Mouse (Mus musculus): Measurements from ENCODE around the gene Krba1.

Gene Krba1

DNA sequence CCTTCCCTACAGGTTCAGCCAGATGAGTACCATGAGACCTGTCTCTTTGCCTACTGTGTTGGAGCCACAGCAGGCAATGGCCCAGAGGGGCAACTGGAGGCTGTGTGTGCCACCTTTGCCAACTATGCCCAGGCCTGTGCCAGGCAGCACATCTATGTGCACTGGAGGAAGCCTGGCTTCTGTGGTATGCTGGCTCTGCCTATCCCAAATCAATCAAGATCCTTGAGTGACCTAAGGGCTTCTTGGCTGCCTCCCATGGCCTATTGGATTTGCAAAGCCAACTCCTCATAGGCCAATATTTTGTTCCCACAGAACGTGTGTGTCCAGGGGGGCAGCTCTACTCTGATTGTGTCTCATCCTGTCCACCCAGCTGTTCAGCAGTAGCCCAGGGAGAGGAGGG lies 56.8 kb downstream of the Krba1 start:
- no peak for DNase-seq

DNA sequence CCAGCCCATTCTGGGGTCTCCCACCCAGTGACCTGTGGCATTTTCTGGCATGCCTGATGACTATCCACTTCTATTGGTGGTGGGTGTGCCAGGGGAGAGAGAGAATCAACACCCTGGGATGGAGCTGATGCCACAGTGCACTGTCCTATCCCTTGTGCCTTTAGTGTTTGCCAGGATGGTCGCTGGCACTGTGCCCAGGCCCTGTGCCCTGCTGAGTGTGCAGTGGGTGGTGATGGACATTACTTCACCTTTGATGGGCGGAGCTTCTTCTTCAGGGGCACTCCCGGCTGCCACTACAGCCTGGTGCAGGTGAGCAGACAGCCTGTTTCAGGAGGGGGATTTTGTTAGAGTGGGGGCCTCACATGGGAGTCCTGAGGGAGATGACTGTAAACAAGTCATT lies 57.4 kb downstream of the Krba1 start:
- DNase-seq = peak; percentile 53

DNA sequence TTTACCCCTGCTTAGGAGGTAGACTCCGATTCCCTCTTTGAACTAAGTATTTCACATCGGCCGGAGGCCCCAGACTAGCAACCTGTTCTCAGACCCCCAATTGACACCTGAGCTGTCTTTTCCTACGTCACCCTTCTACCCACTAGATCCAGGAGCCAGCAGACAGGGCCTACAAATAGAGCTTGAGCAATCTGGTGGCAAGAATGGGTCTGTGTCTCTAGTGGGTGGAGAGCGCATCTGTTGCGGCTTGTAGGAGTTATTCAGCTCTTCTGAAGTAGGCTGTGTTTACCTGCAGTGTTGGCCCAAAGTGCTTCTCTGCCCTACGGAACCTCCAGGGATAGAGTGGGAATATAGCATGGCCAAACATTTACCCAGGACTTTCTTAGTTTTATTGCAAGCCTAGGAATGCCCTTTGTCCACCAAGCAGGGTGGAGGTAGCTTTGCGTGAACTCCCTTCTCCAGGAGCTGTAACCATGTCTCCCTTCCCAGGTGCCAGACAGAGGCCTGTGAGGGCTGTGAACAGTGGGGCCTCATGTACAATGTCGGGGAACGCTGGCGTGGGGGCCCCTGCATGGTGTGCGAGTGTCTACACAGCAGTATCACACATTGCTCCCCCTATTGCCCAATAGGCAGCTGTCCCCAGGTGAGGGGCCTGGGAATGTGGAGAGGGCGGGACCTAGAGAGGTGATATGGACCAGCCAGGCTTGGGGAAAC lies 69.7 kb downstream of the Krba1 start:
- peak; percentile 44 for DNase-seq

DNA sequence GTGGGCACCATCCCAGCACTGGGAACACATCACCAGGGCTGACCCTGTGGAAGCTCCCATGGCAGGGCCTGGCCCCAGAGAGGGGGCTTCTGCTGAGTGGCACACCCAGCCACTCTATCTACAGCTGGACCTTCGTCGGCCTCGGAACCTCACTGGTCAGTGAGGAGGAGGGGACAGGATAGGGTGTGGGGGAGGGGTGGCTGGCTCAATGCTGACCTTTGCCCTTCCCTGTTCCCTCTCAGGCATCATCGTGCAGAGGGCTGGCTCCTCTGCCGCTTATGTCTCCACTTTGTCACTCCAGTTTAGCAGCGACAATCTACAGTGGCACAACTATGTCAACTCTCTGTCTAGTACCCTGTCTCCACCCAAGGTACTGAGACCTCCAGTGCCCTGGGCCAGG lies 71.3 kb downstream of the Krba1 start:
- peak; percentile 14 for DNase-seq

DNA sequence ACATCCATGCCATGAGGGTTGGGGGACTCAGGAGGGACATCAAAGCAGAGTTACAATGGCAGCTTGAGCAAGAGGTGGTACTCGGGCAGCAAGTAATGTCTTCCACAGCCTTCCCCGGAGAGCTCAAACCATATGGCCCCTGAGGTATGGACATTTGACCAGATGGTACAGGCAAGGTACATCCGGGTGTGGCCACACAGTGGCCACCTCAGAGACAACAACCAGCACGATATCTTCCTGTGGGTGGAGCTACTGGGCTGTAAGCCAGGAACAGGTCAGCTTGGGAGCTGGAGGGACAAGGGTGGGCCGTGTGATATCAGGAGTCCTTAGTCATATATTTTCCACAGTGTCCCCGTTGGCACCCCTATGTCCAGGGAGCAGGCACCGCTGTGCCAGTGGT lies 72.1 kb downstream of the Krba1 start:
- no peak for DNase-seq

Data from kidney, adult 9 months (tissue).